Mouse (Mus musculus) thymus, postnatal 36 days (tissue): ENCODE measurements around the gene Bcl10.
"Not testable (repeated sequence)": the region's sequence is repeated elsewhere in the genome, so short reads cannot be mapped to it uniquely, and the experiment has no call there.

Experiments used
- DNase-seq, 2 experiments: peaks; one replicate each; pipeline ENCODE4 v3.0.0; 2022; ENCODE audit warnings: mixed read lengths in 2 of 2

Gene Bcl10

DNA sequence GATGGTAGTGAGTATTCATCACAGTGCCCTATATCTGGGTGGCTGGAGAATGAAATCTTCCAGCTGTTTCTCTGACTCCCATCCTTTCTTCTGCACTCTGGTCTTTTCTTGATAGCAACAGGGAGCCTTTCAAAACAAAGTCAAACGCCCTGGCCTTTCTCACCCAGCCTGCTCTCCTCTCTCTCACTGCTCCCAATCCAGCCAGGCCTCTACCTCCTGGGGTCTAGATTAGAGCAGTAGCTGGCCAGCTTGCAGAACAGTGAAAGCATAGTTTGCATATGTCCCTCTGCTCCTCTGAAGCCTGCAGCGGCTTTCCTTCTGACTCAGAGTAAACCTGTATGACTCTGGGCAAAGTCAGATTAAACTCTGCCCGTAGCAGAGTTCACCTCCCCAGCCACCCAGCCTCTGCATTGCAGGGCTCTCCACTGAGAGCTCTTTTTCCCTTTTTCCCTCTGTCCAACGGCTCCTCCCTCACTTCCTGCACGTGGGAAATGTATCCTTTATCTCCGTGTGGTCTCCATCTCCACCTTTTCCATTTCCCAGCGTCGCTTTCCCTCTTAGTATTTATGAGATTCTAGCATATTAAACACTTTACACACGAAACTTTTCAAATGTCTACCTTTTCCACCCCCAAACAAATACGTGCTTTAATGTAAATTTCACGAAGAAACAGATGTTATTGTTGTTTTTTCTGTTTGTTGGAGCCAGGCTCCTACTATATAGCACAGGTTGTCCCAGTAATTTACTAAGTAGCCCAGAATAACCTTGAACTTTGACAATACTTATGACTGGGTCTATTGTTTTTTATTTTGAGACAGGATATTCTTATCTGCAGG lies at the start of gene Bcl10:
Bcl10 (plus strand) TSS at position 786 of the 836 bp plus-strand sequence.
- no peak for DNase-seq

DNA sequence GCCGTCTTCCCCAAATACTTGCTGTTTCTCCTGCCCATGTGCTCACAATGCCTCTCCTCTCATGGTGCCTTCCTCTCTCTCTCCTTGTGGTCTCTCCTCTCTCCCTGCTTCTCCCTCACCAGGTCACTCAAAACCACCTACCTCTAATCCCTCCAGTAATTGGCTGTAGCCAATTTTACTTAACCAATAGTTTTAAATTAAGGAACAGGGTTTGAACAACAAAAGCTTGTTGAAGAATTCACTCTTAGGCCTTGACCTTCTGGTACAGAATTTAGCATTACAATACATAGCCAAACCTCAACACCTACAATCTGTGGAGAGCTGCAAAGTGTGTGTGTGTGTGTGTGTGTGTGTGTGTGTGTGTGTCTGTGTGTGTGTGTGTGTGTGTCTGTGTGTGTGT lies 49.3 kb upstream of the Bcl10 start:
- DNase-seq, result no peak

DNA sequence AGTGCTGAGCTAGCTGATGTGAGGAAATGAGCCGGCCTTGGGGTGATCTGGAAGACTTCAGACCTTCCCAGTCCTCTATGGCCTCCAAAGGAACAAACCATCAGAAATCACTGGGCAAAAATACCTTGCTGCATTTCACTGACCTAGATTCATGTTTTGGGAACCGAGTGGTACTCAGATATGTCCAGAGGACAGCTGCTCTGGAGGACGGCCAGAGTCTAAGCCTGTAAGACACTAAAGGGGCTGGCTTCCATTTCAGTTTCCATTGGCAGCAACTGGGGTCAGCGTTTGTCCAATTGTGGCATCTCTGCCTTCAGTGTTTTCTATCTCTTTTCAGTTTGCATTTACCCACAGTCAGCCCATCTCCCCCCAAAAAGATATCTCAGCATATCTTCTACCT lies 48.5 kb upstream of the Bcl10 start:
- DNase-seq, result no peak

DNA sequence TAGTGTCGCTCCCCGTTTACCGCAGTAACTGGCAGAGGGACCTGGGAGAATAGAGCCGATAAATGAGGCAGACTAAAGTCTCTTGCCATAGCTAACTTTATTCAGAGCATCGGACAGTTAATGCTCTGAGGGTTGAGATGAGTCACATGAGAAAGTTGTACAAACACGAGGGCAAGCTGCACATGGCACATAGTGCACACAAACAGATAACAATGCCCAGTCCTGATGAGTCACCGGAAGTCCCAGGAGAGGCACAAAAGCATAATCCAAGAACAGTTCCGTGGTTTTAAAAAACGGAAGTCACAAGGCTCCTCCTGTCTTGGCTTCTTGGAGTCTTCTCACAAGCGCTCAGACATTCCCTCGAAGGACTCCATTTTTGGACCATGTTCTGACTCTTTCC lies 46.5 kb upstream of the Bcl10 start:
- DNase-seq, result no peak

DNA sequence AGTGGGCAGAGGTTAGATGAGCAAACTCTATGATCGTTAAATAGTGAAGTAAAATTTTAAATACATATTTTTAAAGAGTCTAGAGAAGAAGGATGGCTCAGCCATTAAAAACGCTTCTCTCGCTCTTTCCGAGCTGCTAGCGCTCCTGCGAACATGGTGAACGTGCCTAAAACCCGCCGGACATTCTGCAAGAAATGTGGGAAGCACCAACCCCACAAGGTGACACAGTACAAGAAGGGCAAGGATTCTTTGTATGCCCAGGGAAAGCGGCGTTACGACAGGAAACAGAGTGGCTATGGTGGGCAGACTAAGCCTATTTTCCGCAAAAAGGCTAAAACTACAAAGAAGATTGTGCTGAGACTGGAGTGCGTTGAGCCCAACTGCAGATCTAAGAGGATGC lies 43.7 kb upstream of the Bcl10 start:
- DNase-seq, result not testable (repeated sequence)

DNA sequence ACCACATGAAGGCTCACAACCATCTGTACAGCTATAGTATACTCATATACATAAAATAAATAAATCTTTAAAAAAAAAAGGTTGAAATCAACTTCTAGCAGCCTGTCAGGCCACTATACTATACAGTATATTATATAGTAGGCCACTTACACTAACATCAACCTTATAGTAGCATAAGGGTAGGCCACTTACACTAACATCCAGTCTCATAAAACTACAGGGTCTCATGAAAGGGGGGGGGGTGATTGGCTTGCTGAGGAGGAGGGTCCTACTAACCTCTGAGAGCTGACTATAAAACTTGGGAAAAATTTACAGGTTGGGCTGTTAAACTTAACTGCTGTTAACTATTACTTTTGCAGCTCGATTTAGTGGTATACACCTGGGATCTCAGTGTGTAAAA lies 42.3 kb upstream of the Bcl10 start:
- DNase-seq, result no peak

DNA sequence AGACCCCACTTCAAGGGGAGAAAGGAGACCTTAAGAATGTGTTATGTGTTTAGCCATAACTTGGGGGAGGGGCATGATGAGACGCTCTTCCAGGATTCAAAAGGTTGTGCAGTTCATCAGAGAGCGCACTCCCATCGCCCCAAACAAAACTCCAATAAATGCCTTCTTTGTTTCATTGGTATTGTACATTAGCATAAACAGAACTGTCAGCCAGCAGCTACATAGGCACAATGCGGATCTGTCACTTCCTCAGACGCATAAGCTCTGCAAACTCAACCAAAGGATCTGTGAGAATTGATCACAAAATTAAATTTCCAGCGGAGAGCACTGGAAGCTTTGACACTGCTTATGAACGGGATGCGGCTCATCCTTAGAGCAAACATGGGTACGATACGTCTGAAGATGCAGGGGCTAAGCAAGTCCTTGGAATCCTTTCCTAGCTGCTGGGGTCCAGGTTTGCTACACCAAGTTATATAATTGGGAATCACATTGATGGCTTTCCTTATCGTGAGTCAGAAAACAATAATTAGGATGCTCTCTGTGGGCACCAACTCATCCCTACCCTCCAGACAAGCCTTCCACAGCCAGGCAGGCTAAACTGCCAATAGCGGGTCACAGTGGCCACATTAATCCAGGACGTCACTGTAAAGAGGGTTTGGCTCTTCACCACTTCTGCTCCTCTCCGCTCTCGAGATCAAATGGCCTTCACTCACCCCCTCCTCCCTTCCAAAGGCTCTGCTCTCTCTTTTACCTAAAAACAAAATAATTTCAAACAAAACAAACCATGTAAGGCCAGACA lies 40.3 kb upstream of the Bcl10 start:
- DNase-seq, result no peak

DNA sequence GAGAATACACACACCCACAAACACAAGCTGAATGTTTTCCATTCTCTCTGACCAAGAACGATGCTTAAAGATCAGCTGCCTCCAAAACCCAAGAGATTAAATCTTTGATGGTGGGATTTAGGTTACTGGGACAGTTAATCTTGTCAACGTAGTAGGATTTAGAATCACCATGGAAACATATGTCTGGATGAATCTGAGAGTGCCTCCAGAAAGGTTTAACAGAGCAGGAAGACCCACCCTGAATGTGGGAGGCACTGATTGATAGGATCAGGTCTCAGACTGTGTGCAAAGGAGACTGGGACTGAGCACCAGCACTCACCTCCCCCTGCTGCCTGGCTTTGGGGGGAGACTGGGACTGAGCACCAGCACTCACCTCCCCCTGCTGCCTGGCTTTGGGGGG lies 39.4 kb upstream of the Bcl10 start:
- no peak for DNase-seq

DNA sequence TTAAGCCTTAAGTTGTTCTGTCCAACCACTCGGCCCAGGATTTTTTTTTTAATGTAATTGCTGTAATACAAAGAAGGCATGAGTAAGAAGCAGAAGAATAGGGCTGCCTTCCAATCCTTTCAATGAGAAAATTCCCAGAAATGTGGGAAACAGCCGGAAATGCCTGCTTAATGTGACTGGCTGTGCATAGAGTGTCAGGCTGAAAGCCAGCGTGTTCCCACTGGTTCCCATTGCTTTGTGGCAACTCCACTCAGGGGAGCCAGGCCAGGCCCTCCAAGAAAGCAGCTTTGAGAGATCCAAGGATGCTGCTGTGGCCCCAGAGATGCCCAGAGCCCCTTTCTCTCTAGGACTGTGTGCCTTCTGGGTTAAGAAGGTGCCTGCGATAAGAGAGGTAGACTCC lies 37.2 kb upstream of the Bcl10 start:
- no peak for DNase-seq

DNA sequence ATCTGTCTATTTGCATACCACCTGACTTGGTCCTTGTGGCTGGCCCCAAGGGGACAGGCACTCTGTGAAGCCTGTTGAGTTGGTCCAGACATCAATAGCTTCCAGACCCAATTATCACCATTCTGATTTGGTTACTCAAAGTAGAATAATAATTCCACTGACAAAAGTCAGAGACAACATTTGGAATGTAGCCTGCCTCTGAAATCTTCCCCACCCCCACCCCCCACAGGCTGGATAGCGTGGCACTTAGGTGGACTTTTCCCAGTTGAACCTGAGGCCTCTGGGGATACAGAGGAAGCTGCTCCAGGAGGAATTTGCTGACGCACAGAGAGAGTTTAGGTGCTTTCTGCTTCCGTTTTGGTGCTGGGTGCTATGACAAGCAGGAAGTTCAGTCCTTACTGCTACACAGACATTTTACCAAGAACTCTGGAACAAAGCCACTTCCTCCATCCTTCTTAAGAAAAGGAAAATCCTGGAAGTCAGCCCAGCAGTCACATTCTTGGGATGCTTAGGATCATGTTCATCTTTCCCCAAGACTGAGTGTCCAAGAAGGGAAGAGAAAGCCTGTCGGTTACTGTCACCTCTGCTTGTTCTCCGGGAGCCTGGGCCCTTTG lies 36.6 kb upstream of the Bcl10 start:
- no peak for DNase-seq

DNA sequence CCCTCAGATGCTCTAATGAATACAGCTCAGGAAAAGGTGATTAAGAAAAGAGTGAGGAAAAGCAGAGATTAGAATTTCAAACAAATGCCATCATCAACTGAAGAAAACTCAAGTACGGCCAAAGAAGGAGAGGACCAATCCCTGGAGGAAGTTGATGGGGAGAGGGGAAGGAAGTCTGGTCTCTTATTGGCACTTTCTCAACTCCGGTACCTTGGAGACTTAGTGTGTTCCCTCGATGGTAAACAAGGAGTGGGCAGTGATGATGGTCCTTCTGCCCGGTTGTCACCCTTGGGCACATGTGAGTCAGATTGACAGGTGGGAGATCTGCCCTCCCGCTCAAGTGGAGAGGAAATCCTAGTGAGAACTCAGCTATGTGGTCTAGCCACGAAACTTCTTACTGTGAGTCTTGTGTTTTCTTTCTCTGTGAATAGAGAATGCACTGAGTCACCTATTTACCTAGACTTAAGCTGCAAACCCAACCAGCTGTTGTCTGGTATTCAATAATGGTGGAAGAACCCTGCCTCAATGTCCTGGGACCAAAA lies 35.1 kb upstream of the Bcl10 start:
- DNase-seq, result no peak

DNA sequence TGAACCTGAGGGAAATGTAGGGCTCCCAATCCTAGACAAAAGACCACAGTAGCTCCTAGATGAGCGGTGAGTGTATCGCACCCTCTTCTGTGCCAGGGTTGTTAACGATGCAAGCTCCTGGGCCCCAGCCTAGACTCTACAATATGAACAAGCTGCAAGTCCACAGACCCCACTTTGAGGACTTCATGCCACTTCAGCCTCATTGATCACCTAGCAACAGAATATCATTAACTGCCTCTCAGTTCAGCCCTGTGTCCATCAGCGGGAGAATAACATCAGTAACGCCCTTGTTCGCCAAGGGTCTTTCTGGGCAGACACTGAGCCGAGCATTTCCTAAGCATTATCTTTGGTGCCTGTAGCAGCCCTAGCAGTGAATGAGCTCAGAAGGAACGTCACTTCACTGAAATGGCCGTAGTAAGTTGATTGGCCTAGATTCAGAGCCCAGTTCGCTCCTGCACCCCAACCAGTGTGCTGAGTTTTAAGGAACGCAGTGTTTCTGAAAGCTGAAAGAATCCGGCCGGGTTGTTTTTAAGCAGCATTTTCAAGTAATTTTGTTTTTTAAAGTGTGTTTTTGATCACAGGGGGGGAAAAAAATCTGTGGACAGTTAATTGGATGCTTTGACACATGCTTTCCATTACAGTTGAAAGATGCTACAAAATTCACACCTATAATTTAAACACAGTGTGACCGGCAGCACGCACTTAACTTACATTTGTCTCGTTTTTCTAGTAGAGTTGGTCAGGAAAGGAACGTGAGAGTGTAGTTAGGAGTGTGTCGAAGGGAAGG lies 32.1 kb upstream of the Bcl10 start:
- DNase-seq, result no peak

DNA sequence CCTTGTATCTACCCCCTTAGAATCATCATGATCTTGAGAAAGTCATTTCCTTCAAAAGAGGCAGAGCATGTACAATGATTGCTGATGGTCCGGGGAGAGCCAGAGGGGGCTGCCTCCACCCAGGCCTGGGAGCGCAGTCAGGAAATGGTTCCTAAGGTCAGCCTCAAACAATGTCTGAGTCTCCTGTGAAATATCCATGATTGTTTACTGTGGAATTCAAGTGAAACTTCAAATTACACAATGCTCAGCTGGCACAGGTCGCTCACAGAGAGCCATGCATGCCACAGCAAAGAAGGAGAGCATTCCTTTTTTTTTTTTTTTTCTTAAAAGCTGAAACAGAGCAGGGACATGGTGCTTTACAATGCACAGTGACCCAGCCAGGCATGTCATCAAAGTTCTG lies 30.2 kb upstream of the Bcl10 start:
- DNase-seq, result no peak

DNA sequence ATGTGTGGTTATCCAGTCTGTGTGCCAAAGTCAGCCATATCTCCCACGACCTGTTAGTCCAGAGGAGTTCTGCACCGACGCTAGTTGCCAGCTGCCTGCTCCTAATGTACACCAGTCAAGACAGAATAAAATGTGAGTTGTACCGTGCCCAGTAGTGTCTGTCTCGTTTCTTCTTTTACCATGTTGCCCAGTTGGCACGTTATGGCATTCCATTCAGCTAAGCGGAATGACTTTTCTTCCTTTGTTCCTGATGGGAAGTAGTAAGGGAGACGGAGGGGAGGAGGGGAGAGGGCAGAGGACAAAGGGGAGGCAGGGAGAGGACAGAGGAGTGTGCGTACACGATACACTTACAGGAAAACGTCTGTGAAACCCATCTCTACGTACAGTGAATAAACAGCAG lies 28.5 kb upstream of the Bcl10 start:
- no peak for DNase-seq

DNA sequence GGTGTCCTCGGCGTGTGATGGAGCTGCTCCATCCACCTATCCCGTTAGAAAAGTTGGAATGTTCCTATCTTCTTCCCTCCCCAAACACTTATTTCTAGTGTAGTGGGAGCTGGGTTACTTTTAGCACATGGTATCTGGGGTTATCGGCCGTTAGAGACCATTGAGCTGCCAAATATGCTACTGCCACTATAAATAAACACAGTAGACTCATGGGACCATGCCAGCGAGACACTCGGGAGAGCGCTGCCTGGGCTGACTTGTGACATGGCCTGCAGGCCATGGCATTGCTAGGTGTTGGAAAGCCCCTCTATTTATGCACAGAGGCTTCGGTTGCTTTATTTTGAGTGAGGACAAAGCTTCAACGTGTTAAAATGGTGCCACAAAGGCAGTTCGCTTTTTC lies 24.9 kb upstream of the Bcl10 start:
- DNase-seq, result no peak

DNA sequence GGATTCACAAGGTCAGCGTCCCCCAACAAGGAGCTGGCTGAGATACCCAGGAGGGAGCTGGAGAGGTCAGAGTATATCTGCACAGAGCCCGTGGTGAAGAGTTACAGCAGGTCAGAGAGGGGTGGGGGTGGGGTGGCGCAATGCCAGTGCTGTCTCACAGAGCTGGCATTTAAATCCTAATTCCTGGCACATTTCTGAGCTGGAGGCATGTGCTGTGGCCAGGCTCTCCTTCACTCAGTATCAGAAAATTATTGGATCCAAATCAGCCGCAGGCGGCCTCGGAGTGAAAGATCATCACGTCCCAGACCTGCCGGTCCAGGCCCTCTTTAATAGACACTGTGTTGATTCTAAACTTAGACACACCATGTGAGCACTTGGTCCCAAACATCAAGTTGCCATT lies 22.8 kb upstream of the Bcl10 start:
- no peak for DNase-seq

DNA sequence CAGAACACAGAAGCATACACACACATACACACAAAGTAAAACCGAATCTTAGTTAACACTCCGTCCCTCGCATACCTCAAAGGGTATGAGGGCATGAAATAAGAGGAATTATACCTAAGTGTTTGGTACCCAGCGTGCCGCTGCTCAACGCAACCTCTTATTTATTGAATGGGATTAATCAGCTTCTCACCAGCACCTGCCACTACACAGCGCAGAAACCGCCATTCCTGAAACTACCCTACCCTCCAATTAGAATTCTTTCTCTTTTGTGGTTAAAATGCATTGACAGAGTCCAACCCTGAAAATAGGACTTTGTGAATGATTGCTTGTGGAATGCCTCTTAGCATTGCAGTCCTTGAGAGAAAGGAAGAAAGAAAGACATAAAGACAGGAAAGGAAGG lies 19.1 kb upstream of the Bcl10 start:
- no peak for DNase-seq

DNA sequence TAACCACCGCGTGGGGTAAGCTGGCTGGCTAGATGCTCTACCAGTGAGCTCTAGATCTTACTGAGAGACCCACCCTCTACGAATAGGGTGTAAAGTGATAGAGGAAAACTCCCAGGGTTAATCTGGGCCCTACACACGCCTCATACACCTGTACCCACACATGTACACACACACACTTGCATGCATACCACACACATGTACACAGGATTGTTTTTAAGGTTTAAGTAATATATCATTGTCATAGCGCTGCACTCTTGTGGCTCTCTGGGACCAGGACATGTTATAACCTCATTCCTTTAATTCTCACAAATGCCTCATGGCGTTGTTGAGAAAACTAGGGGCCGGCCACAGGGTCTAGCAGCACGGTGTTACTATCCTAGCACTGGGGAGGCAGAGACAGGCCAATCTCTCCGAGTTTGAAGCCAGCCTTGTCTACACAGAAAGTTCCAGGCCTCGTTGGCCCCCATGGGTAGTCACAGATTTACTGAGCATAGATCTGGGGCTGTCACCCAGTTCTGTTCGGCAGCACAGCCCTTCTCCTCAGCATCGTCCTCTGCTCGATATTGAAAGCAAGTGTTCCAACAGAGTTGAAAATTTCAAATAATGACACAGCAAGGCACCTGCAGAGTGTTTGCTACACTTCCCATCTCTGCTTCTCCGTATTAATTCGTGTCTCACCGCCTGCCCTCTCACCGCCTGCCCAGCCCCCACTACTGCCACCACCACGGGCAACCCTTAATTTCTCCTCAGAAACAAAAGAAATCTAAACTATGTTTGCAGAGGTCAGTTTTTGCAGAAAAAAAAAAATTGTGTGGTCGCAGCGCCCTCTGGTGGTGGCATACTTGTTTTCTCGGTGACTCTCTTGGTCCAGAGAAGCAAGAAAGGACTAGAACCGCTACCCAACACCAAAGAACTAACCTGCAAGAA lies 17.5 kb upstream of the Bcl10 start:
- DNase-seq, result peak; percentile 29 to 37

DNA sequence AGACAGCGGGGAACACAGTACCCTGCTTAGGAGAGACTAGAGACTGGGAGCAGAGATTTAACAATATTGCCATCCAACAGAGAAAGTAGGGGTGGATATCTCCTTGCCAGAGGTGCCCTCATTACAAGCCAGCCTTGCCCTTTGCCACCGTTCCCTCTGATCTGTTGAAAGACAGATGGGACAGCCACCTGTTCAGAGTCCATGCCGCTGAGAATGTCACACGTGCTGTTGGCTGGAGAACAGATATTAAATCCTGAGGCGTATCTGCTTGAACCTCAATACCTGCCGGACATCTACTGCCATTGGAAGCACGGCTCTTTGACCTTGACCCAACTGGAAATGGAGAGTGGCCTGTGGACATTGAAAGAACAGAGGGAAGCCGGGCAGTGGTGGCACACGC lies 16.0 kb upstream of the Bcl10 start:
- no peak for DNase-seq

DNA sequence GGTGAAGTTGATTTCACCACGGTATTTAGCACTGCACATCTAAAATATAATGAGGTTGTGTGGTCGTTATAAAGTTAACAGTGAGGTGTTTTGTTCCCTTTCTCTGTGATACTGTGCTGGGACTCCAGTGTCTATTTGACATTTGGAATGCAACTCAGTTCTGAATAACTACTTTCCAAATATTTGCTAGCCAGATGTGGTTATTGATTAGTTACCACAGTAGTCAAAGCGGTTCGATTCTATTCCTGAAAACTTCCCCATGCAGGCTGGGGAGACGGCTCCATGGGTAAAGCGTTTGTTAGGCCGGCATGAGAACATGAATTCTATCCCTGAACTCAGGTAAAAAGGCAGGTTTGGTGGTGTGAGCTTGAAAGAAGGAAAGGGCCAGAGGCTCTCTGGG lies 10.1 kb upstream of the Bcl10 start:
- no peak for DNase-seq

DNA sequence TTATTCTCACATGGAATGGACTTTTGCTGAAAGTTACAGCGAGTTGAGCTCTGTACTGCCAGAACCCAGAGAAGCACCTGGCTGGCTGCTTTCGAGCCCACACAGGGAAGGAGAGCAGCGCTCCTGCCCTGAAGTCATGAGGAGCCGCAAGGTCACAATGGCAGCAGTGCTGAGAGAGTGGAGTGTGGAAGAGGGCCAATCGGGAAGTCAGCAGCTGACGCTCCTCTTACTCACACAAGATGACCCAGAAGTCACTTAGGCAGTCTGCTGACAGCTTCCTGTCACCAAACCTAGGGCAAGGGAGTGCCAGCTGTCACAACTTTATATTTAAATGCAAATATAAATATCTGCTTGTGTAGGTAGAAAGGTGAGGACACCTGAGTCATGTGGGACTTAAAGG lies 9.3 kb upstream of the Bcl10 start:
- DNase-seq, result no peak

DNA sequence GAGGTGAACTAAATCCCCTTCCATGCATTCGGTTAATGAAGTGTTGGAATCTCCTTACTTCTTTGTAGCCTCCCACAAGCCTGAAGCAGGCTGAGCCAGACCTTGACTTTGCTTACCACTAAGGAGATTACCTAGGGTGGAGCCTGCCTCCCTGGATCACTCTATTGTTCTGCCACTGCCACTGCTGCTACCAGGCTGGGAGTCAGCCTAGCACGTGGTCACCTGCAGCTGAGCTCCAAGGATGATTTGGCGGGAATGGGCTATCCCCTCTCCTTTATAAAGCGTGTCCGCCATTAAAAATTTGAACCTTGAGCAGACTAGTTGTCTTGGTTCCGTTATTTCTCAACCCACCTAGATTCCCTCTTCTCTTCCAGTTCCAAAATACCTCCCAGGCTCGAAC lies 8.7 kb upstream of the Bcl10 start:
- DNase-seq, result not testable (repeated sequence)
